Mouse (Mus musculus) hindbrain, embryonic 14.5 days (tissue): ENCODE data around the gene Chrnb1. TPM values are rescaled to one million over a fixed set of nuclear protein-coding genes. Genes with fewer than 3 reads are reported as not detected.

ENCODE experiments used
- ATAC-seq: fragments of 200-750 bp; cut with Nextera tagmentation; 2 replicates; pipeline ENCODE4 v1.8.0; 2017; ENCODE audit warnings: moderate number of reproducible peaks, mild to moderate bottlenecking, moderate TSS enrichment, moderate library complexity; ENCODE audit not compliant: low FRiP score
- DNase-seq: peaks from one replicate; pipeline ENCODE4 v3.0.0-alpha.2; 2015; ENCODE audit warnings: low spot score
- H3K27ac ChIP-seq: fragments of 300-500 bp; sonication (generic); 2 replicates; pipeline ENCODE4 v1.5.1; 2014; ENCODE audit warnings: mild to moderate bottlenecking, moderate library complexity
- H3K27me3 ChIP-seq: fragments of 300-500 bp; sonication (generic); 2 replicates; pipeline ENCODE4 v1.6.1; 2014; ENCODE audit warnings: mild to moderate bottlenecking, low read length, mixed read lengths; ENCODE audit not compliant: control insufficient read depth, insufficient read depth
- H3K36me3 ChIP-seq: fragments of 300-500 bp; sonication (generic); replicated peaks from 2 replicates; pipeline ENCODE4 v1.6.1; 2014; ENCODE audit not compliant: control insufficient read depth, insufficient read depth
- H3K4me1 ChIP-seq: fragments of 300-500 bp; sonication (generic); replicated peaks from 2 replicates; pipeline ENCODE4 v1.6.1; 2014; ENCODE audit warnings: antibody characterized with exemption, low read length, mixed read lengths; ENCODE audit not compliant: control insufficient read depth, insufficient read depth
- H3K4me2 ChIP-seq: fragments of 300-500 bp; sonication (generic); replicated peaks from 2 replicates; pipeline ENCODE4 v1.6.1; 2014; ENCODE audit warnings: mild to moderate bottlenecking, moderate library complexity
- H3K4me3 ChIP-seq: fragments of 300-500 bp; sonication (generic); replicated peaks from 2 replicates; pipeline ENCODE4 v1.5.1; 2014; ENCODE audit warnings: mild to moderate bottlenecking, low read length
- H3K9ac ChIP-seq: fragments of 300-500 bp; sonication (generic); 2 replicates; pipeline ENCODE4 v1.6.1; 2014
- H3K9me3 ChIP-seq: fragments of 300-500 bp; sonication (generic); 2 replicates; pipeline ENCODE4 v1.6.1; 2016; ENCODE audit warnings: low read length; ENCODE audit not compliant: control insufficient read depth
- WGBS: fragments of 180-500 bp; shearing (Covaris S2); extraction: QIAGEN DNeasy Blood & Tissue Kit; methylation state at CpG from one replicate; pipeline ENCODE4 v1.1.7; 2014; 5-methylcytosine and 5-hydroxymethylcytosine counted together
- polyA plus RNA-seq: library from polyadenylated mRNA; unstranded; fragments of >200 nt; fragmentation: Nextera tagmentation; extraction: Ambion mirVana; gene quantifications from 2 replicates; pipeline ENCODE4 v1.2.1, GENCODE M21; 2014

The Chrnb1 gene
- polyA plus RNA-seq, 1 experiment from 2014 or later, result 1.4 TPM

GRCm38 (mm10) chr11:69806378-69806777 is 10.6 kb upstream of the Chrnb1 start:
- Histone ChIP-seq H3K4me1 (peaks cover 24% of the 10 kb centered on the region), H3K4me3 (no peak overlapping the region), H3K27ac (no peak overlapping the region), H3K36me3 (no peaks in the 10 kb centered on the region), H3K4me2 (no peak overlapping the region), H3K9me3 (no peaks in the 10 kb centered on the region), H3K27me3 (peaks cover 21% of the 10 kb centered on the region), H3K9ac (no peak overlapping the region)
- DNase-seq, result no peak
- 86% methylated on average over 4 of the region's 4 CpGs for WGBS
- ATAC-seq, result no peak

- Histone ChIP-seq H3K9ac (0 out of 2 replicates have a peak within 1 kb of the TSS, but pooled peaks have one; percentile 4), H3K4me3 (no peak within 1 kb of the TSS)
Measured at GRCm38 (mm10) chr11:69804972-69805909, 9.5 kb upstream of the Chrnb1 start, which contains the start of gene Tmem102. TSS of gene Tmem102 (minus strand) at chr11:69805624.

GRCm38 (mm10) chr11:69804652-69804940 is 8.9 kb upstream of the Chrnb1 start:
- WGBS, result 7% methylated on average over 12 of the region's 12 CpGs
- Histone ChIP-seq H3K27ac (no peak overlapping the region), H3K9me3 (no peaks in the 10 kb centered on the region), H3K4me1 (peaks cover 29% of the 10 kb centered on the region), H3K9ac (0 out of 2 replicates have a peak overlapping the region, but pooled peaks have one; percentile 4), H3K4me2 (peak overlapping the region; percentile 88), H3K27me3 (peaks cover 21% of the 10 kb centered on the region), H3K4me3 (no peak overlapping the region), H3K36me3 (no peaks in the 10 kb centered on the region)
- DNase-seq, result no peak
- ATAC-seq, result no peak

More at GRCm38 (mm10) chr11:69804972-69805909, 9.5 kb upstream of the Chrnb1 start, which contains the start of gene Tmem102:
- Histone ChIP-seq H3K9me3 (no peaks in the 10 kb centered on the region), H3K4me2 (peak within 1 kb of the TSS; percentile 88), H3K36me3 (no peaks in the 10 kb centered on the region), H3K27ac (no peak within 1 kb of the TSS), H3K27me3 (peaks cover 21% of the 10 kb centered on the region), H3K4me1 (peaks cover 27% of the 10 kb centered on the region)
- DNase-seq (no peak), ATAC-seq (no peak)
- WGBS, result 5% methylated on average over 29 of the region's 29 CpGs

- 0 out of 2 replicates have a peak overlapping the region, but pooled peaks have one; percentile 90 for H3K27ac ChIP-seq
Measured at GRCm38 (mm10) chr11:69803786-69804651, 8.3 kb upstream of the Chrnb1 start.

GRCm38 (mm10) chr11:69803328-69803727 is 7.6 kb upstream of the Chrnb1 start:
- H3K27ac ChIP-seq, result 0 out of 2 replicates have a peak overlapping the region, but pooled peaks have one; percentile 90
- no peak for DNase-seq

More at GRCm38 (mm10) chr11:69803786-69804651, 8.3 kb upstream of the Chrnb1 start:
- H3K4me2 ChIP-seq, result peak overlapping the region; percentile 88
- H3K4me3 ChIP-seq, result peak overlapping the region; percentile 49
- WGBS, result 1% methylated on average over 60 of the region's 60 CpGs
- H3K4me1 ChIP-seq, result peaks cover 35% of the 10 kb centered on the region
- no peaks in the 10 kb centered on the region for H3K36me3 ChIP-seq
- H3K9me3 ChIP-seq, result no peaks in the 10 kb centered on the region
- ATAC-seq (peak; percentile 18; the same call in 1 of the 2 replicates), DNase-seq (peak; percentile 75)
- peaks cover 21% of the 10 kb centered on the region for H3K27me3 ChIP-seq
- peak overlapping the region; percentile 70 for H3K9ac ChIP-seq

GRCm38 (mm10) chr11:69802648-69803105 is 6.9 kb upstream of the Chrnb1 start:
- peak; percentile 75 for DNase-seq
- peak; percentile 25; the same call in 1 of the 2 replicates for ATAC-seq

More at GRCm38 (mm10) chr11:69803328-69803727, 7.6 kb upstream of the Chrnb1 start:
- Histone ChIP-seq H3K4me1 (peaks cover 37% of the 10 kb centered on the region), H3K27me3 (peaks cover 21% of the 10 kb centered on the region), H3K9ac (peak overlapping the region; percentile 70), H3K4me3 (peak overlapping the region; percentile 49), H3K36me3 (no peaks in the 10 kb centered on the region), H3K9me3 (no peaks in the 10 kb centered on the region), H3K4me2 (peak overlapping the region; percentile 88)
- ATAC-seq, result no peak
- 1% methylated on average over 12 of the region's 12 CpGs for WGBS

GRCm38 (mm10) chr11:69801379-69801977 is 5.7 kb upstream of the Chrnb1 start, which contains the start of gene Fgf11:
TSS of gene Fgf11 (minus strand) at chr11:69801857.
- H3K9ac ChIP-seq, result peak within 1 kb of the TSS; percentile 70
- DNase-seq (no peak), ATAC-seq (no peak)
- H3K4me1 ChIP-seq, result peaks cover 37% of the 10 kb centered on the region
- no peaks in the 10 kb centered on the region for H3K9me3 ChIP-seq
- H3K27me3 ChIP-seq, result peaks cover 26% of the 10 kb centered on the region
- peak within 1 kb of the TSS; percentile 90 for H3K27ac ChIP-seq
- H3K36me3 ChIP-seq, result no peaks in the 10 kb centered on the region
- H3K4me2 ChIP-seq, result peak within 1 kb of the TSS; percentile 88
- 1% methylated on average over 33 of the region's 33 CpGs for WGBS
- H3K4me3 ChIP-seq, result peak within 1 kb of the TSS; percentile 49

More at GRCm38 (mm10) chr11:69802648-69803105, 6.9 kb upstream of the Chrnb1 start:
- peak overlapping the region; percentile 90 for H3K27ac ChIP-seq
- no peaks in the 10 kb centered on the region for H3K36me3 ChIP-seq
- peak overlapping the region; percentile 49 for H3K4me3 ChIP-seq
- H3K9ac ChIP-seq, result peak overlapping the region; percentile 70
- under 1% methylated on average over 33 of the region's 33 CpGs for whole genome bisulfite sequencing
- H3K4me1 ChIP-seq, result peaks cover 37% of the 10 kb centered on the region
- peaks cover 21% of the 10 kb centered on the region for H3K27me3 ChIP-seq
- H3K9me3 ChIP-seq, result no peaks in the 10 kb centered on the region
- H3K4me2 ChIP-seq, result peak overlapping the region; percentile 88

DNA sequence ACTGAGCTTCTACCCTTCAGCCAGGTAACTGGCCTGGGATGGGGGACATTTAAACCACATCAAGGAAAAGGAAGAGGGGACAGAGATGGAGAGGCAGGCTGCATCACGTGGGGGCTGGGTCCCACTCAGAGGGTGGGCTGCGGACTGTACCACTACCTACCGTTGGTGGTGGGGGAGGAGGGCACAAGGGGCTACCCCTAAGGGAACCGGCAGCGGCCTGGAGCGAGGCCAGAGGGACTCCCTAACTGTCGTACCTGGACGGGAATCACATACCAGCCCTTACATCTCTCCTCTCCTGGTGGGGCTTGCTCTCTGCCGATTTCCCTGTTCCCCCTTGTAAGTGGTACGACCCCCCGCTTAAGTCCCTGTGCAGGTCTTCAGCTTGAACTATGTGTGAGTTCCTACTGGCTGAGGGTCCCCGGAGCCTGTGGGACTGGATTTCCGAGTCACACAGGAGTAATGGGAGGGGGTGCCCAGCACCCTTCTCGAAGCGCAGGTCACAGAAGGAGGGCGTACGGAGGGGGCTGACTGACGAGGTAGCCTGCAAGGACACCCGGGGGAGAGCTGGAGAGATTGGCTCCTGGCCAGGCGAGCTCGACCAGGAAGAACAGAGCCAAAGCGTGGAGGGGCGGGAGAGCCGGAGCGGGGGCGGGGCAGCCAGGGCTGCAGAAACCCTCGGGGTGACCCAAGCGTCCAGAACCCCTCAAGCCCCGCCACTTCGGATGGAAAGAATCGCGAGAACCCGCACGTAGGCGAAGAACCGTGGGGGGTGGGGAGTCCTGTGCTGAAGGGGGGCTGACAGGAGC is 4.9 kb upstream of the Chrnb1 start:
- 0% methylated on average over 35 of the region's 36 CpGs for WGBS
- Histone ChIP-seq H3K4me1 (peaks cover 37% of the 10 kb centered on the region), H3K27ac (peak overlapping the region; percentile 90), H3K4me2 (peak overlapping the region; percentile 88), H3K9ac (peak overlapping the region; percentile 70), H3K36me3 (no peaks in the 10 kb centered on the region), H3K9me3 (no peaks in the 10 kb centered on the region), H3K4me3 (peak overlapping the region; percentile 49), H3K27me3 (peaks cover 21% of the 10 kb centered on the region)
- DNase-seq (peak; percentile 74), ATAC-seq (peak; percentile 69)
